Mouse (Mus musculus): ENCODE results near the gene Sema4g. TPM values are rescaled to one million over a fixed set of nuclear protein-coding genes. Genes with fewer than 3 reads are reported as not detected.
"Not testable (repeated sequence)": the region's sequence is repeated elsewhere in the genome, so short reads cannot be mapped to it uniquely, and the experiment has no call there.

Sema4g gene
- total RNA-seq, 2 experiments from 2014 or later: 17.2 to 18.4 TPM

DNA sequence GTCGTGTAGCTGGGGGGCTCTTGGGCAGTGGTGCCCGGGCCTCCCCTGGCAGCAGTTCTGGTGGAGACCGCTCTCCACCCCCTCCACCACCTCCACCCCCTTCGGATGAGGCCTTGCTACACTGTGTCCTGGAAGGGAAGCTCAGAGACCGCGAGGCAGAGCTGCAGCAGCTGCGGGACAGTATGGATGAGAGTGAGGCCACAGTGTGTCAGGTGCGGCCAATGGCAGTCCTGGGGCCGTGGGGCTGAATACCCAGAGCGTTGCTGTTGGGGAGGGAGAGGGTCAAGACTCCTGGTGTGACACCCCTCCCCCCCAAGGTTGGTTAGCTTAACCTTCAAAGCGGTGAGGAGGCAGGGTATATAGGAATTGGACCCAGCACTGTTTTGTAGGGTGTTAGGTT is 35.1 kb downstream of the Sema4g start:
- no peak for DNase-seq (ENCODE audit: low spot score in 2 of 2)

DNA sequence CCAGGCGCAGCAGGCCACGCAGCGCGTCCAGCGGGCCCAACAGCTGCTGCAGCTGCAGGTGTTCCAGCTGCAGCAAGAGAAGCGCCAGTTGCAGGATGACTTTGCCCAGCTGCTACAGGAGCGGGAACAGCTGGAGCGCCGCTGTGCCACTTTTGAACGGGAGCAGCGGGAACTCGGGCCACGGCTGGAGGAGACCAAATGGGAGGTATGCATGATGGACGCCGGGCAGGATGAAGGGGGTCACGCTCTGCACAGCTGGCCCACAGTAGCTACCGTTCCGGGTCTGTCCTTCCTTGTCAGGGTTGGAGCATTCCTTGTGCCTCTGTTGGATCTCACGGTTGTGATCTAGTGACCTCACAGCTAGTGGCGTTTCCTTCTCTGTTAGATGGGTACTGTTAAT is 35.9 kb downstream of the Sema4g start:
- DNase-seq (ENCODE audit: low spot score in 2 of 2): no peak

DNA sequence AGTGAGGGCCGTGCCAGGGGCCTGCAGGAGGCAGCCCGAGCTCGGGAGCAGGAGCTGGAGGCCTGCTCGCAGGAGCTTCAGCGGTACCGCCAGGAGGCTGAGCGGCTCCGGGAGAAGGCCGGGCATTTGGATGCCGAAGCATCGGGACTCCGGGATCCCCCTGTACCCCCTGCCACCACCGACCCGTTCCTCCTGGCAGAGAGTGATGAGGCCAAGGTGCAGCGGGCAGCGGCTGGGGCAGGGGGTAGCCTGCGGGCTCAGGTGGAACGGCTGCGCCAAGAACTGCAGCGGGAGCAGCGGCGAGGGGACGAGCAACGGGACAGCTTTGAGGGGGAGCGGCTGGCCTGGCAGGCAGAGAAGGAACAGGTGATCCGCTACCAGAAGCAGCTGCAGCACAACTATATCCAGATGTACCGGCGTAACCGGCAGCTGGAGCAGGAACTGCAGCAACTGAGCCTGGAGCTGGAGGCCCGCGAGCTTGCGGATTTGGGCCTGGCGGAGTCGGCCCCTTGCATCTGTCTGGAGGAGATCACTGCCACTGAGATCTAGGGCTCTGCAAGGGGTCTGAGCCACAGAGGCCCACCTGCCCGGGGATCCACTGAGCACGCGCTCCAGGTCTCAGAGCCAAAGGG is 37.2 kb downstream of the Sema4g start:
- no peak for DNase-seq (ENCODE audit: low spot score in 2 of 2)

DNA sequence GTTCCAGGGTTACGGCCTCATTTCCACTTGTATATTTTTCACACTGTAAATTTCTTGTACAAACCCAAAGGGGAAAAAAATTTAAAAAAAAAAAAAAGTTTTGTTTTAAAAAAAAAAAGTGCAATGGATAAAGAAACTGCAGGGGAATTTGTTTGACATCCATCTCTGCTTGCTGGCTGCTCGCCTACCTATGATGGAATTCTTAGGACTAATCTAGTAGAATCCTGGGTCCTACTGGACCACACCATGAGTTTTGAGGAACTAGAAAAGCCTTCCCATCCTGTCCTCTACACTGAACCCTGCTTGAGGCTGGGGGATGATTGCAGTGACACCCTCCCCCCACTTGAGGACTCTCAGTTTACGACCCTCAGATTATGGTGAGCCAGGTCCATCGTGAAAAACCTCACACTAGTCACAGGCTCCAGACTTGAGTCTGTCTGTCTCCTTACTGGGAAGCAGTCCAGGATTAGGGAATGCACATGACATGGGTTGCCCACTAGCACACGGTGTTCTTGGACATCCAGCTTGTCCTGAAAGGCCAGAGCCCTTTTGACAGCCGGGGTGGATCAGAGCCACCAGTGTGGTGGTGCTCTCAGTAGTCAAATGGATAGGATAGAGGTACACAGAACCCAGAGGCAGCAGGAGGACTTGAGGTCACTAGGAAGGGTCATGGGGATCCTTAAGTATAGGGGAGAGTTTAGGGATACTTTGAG is 38.2 kb downstream of the Sema4g start:
- DNase-seq (ENCODE audit: low spot score in 2 of 2): no peak

DNA sequence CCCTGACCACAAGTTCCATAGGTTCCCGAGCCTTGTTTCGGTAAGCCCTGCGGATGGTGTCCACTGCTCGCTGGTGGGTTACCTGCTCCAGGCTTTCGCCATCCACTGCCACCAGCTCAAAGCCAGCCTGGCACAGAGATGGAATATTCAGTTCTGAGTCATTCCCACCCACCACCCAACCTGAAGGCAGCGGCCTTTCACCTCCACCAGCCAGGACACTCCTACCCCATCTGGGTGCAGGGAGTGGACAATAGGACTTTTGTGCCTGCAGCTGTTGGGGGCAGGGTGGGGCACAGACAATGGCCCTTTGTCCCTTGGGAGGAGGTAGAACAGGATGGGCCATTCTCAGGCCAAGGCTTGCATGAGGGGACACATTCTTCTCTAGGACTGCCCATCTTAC is 38.9 kb downstream of the Sema4g start:
- no peak for DNase-seq (ENCODE audit: low spot score in 2 of 2)

DNA sequence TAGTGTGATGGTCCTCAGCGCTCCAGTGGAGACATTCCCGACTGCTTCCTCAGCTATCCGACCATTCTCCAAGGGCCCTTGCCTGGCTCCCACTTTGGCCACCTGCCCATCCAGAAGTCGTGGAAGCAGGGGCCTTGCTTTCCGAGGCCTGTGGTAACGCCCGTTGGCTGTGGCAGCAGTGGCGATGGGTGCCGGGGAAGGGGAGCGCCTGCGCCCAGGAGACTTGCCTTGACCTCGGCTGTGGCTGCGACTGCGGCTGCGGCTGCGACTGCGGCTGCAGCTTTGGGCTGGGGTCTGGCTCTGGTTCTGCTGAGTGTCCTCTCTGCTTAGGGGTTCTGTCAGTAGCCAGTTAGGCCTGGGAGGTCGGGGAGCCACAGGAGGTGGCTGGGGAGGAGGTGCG is 39.8 kb downstream of the Sema4g start:
- no peak for DNase-seq (ENCODE audit: low spot score in 2 of 2)

DNA sequence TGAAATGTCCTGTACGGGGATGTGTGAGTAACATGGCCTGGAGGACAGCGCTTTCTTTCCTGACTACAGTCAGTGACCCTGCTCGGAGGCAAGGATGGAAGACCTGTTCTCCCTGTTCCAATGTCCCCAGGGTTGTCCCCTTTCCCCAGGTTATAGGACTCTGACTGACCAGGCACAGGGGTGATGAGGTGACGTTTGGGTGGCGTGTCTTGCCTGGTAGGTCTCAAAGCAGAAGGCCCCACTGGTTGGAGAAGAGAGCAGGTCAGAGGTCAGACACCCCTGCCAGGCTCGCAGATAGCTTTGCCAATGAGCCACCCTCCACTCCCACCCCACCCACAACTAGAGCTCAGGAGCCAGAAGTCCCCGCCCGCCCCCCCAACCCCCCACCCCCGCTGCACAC is 40.7 kb downstream of the Sema4g start:
- DNase-seq (ENCODE audit: low spot score in 2 of 2): no peak

- peak in 1 of 2 experiments; percentile 73 for DNase-seq (ENCODE audit: low spot score in 2 of 2)
Measured at GRCm38 (mm10) chr19:45030111-45030510, 41.2 kb downstream of the Sema4g start.

DNA sequence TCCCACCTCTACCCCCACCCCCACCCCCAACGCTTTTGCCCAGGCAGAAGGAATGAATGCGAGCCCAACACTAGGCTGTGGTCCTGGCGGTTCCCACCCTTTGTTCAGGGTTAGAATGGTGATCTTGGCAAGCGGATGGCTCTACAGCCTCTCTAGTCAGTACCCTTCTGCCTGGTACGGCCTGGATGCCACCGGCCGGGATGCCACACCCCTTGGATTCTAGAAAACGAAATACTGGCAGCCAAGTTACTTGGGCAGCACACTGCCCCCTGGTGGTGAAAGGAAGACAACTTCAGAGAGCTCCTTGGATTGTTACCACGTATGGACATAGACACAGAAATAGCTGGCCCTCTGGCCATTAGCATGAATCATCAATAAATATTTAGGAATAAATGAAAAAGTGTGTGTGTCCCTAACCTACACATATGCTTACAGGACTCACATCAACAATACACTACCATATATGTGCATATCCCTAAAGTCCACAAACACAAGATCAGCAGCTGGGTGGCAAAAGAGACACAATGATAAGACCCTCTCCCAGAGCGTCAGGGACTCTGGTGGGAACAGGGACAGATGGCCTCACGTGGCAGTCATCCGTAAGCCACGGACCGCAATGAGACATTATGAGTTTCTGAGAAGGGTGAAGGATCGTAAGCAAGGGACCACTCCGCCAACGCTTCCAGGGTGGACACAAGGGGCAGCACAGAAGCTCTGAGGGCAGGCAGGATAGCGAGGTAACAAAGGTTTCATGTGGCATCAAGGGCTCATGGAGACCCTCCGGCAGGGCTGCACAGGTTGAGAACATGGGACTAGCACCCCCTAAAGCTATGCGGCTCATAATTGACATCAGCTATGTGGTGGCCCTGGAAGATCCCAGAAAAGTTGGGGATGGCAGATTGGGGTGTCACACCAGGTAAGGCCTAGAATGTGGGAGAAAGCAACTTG is 42.1 kb downstream of the Sema4g start:
- DNase-seq (ENCODE audit: low spot score in 2 of 2): peak; percentile 82 to 86

DNA sequence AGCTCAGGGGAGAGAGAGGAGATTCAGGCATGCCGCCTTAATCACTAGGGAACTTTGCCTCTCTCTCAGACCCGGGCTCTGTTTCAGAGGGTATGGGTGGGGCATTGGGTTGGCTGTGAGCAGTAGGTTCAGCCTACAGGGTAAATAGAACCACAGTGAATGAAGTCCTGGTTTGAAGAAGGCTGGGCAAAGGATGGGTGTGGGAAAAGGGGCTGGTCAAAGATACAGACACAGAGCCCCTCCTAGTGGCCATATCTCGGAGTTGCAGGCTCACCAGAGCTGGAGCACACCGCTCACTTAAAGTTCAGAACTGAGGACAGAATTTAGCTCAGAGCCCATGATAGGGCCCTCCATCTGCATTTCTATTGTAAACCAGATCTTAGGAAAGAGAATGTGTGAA is 42.9 kb downstream of the Sema4g start:
- DNase-seq (ENCODE audit: low spot score in 2 of 2): peak; percentile 70 to 76

DNA sequence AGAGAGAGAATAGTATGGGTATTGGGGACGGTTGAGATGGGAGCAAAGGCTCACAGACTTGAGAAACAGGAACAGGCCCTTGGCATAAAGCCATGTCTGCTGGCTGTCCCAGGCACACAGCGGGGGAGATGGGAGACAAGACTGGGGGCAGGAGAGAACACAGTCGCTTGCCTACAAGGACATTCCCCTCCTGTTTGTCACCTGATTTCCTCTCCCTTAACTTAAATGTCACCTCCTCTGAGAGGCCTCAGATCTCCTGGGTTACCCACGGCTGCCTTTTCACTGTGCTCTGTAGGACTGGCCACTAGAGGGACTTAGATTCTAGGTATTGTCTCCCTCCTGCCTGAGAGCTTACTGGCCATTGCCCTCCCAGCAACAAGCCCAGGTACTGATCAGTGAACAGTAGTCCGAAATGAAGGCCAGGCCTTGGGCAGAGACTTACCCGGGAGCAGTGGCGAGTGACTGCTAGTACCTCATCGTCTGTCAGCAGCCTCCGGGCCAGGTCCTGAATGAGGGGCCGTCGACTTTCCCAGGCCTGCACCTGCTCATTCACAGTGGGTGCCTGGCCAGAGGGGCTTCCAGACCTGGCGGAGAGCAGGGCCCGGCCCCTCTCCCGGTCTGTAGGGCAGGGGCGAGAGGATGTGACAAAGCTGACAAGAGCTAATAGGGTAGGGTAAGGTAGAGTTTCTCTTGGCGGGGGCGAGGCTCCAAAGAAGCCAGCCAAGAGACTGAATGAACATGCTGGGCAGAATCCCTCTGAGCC is 43.9 kb downstream of the Sema4g start:
- no peak for DNase-seq (ENCODE audit: low spot score in 2 of 2)

GRCm38 (mm10) chr19:45036867-45037266 is 48.0 kb downstream of the Sema4g start:
- peak in 1 of 2 experiments; percentile 49 for DNase-seq (ENCODE audit: low spot score in 2 of 2)

DNA sequence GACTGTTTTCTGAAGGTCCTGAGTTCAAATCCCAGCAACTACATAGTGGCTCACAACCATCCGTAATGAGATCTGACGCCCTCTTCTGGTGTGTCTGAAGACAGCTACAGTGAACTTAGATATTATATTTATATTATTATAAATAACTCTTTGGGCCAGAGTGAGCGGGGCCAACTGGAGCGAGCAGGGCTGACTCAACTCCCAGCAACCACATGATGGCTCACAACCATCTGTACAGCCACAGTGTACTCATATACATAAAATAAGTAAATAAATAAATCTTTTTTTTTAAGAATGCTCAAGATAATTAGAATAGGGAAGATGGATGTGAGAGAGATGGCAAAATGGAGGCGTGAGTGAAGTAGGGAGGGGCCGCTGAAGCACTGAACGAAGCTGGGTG is 49.3 kb downstream of the Sema4g start:
- not testable (repeated sequence) for DNase-seq (ENCODE audit: low spot score in 2 of 2)

DNA sequence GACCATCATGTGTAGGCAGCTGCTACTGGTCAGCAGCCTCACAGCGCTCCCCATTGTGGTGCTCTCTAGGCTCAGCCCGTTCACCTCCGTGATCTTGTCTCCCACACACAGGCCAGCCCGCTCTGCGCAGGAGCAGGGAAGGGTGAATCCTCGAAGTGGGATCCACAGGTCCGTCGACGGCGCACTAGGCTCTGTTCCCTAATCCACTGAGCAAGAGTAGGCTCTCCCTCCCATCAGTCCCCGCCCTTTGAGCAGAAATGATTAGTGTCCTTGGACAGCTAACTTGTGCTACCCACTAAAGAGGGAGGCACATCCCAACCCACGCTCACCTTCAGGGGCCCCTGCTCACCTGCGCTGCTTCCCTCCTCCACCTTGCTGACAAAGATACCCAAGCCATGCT is 51.3 kb downstream of the Sema4g start:
- no peak for DNase-seq (ENCODE audit: low spot score in 2 of 2)

- no peak for DNase-seq (ENCODE audit: low spot score in 2 of 2)
Measured at GRCm38 (mm10) chr19:45044389-45044927, 55.6 kb downstream of the Sema4g start.

DNA sequence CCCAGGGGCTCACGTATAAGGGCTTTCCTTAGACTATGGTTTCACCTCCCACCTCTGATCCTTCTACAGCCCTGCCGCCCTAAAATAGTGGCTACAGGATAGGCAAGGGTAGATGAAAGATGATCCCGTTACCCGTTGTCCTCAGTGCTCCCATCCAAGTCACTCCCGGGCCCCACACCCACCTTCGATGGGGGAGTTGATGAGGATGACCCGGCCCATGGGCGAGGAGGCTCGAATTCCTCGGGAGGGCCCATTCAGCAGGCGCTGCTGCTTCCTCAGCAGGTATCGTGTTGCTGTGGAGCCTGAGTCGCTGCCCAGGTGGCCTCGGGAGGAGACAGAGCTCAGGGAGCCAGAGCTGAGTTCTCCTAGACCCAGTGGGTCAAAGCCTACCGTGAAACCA is 56.3 kb downstream of the Sema4g start:
- DNase-seq (ENCODE audit: low spot score in 2 of 2): no peak

- no peak for DNase-seq (ENCODE audit: low spot score in 2 of 2)
Measured at GRCm38 (mm10) chr19:45045651-45046050, 56.8 kb downstream of the Sema4g start, which contains the start of gene Pdzd7. Gene Pdzd7 (minus strand): TSS chr19:45045717.

DNA sequence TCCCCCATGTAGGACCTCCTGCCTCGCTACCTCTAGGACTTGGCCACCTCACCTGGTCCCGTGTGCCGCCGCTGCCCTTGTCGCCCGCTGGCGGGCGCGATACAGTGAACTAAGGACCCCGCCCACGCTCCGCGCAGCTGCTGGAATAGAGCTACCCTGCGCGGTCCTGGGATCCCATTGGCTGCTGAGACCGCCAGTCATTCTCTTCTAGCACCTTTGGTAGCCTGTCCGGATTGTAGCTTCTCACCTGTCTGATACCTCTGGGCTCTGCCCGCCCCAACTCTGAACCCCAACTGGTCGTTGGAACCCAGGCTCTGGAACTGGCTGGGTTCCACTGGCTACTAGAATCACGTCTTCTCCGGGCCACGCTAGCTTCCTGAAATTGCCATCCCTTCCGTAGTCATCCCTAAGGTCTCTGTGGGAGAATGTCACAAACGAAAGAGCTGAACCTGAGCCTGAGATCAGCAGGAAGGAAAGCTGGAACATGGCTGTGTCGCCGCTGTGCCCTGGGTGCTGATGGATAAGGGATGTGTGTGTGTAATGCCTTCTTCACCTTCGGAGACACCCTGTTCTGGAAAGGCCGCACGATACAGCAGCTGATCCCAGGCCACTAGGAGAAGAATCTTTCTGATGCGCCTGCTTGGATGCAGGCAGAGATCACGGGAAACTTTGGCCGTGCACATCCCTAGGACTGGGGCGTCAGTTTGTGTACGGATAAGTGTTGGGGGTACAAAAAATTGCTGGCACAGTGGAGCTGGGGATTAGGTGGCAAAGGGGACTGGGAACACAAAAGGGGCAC is 57.8 kb downstream of the Sema4g start:
- DNase-seq (ENCODE audit: low spot score in 2 of 2): peak; percentile 84 to 88

- DNase-seq (ENCODE audit: low spot score in 2 of 2): peak; percentile 91 to 94
Measured at GRCm38 (mm10) chr19:45047417-45047934, 58.6 kb downstream of the Sema4g start, which contains the start of gene Sfxn3. Gene Sfxn3 (plus strand): TSS chr19:45047503.
